Mouse (Mus musculus): ENCODE data around the gene Dnah2.

DNA sequence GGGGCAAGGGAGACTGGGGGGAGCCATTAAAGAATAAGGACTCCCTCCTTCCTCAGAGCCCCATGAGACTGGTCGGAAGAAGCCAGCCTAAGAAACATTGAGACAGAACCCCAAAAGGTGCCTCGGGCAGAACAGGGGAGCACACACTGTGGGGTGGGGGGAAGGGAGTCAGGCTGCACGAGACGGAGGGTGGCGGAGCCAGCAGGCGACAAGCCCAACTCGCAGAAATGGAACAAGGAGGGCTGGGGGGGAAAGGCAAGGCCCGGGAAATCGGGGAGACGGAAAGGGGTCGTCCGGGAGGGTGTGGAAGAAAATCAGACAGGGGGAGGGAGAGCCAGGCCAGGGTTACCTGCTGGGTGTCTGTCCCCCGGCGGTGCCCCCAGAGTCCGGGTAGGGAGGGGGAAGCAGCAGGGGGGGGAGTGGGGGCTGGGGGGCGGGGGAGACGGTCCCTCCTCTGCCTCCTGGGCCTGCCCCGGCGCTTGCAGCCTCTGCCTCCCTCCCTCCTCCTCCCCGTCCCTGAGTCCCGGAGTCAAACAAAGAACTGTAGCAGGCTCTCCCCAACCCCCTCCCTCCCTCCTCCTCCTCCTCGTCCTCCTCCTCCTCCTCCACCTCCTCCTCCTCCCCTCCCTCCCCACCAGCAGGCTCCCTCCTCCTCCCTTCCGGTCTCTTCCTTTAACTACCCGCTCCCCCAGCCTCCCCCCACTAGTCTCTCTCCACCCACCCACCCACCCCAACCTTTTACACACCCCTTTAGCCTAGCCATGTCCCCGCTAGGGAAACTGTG is 133.1 kb downstream of the Dnah2 start:
- TF ChIP-seq CTCF (IDR thresholded peaks at IDR 0.05; ENCODE audit: extremely low read depth, insufficient read length, insufficient replicate concordance, low read depth, low read length) (no peak), POLR2A (IDR thresholded peaks at IDR 0.05; ENCODE audit: low read depth, low read length) (no peak)
